Mouse (Mus musculus) thymus, postnatal 36 days (tissue): ENCODE results near the gene Ppard.

ENCODE experiments used
- DNase-seq, 2 experiments: peaks; one replicate each; pipeline ENCODE4 v3.0.0; 2022; ENCODE audit warnings: mixed read lengths in 2 of 2

Ppard gene

DNA sequence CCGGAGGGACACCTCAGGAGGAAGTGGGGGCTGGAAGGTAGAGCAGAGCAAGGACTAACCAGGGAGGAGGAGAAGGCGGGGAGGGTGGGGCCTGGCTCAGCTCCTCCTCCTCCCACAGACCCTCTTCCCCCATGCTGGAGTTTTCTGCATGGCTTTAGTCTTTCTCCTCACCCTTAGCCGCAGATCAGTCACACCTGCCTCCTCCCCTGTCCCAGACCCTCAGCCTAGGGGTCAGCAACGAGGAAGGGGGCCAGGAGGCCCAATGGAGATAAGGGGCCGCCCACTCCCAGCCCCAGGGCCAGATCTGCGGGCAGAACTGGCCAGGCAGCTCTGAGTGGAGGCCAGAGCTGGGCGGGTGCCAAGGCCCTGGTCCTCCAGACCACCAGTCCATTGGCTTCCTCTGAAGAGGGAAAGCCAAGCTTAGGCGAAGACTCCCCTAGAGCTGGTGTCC, 112.8 kb downstream of the Ppard start:
- DNase-seq = no peak

DNA sequence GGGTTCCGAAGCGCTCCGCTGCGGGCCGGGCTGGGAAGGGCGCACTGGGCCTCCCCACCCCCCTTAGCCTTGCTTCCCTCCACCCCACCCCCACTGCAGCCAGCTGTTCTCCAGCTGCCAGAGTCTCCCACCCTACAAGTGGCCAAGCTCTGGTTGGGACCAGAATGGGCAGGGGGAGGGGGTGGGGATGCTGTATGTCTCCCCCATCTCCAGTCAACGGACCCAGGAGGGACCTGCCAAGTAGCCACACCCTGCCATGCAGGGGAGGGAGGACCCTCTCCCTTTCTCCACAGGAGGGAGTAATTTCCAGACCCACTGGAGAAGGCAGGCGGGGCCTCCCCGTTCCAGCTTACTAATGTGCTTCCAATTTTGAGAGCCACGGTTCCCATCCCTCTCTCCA, 113.4 kb downstream of the Ppard start:
- no peak for DNase-seq

DNA sequence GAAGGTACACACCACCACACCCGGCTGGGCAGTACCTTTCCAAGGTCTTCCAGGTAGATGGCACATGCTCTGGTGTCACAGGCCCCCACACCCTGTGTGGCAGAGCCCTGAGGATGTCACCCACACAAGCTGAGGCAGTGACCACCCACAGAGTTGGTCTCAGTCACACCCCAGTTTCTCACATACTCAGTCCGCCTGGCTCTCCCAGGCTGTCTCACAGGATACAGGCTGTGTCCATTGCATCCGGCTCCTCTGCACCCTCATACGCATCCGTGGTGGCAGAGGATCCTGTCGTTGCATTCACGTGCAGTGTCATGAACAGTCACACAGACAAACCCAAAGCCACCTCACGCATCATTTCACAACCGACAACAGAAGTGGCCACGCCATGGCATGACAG, 114.8 kb downstream of the Ppard start:
- no peak for DNase-seq

DNA sequence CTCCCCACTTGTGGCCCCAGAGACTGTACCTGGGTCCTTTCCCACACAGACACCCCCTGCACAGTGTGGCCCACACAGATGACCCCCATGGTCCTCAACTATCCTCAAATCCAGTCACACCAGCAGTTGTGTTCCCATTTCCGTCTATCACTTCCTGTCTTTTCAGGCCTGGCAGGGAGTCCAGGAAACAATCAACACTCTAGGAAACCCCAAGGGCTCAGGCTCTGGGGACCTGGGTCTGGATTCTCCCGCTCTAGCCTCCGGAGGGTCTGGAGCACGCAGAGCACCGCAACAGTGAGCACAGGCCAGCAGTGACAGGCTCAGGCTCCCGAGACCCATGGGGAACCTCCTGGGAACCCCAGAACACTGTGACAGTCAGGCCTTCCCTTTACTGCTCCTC, 115.7 kb downstream of the Ppard start:
- no peak for DNase-seq

DNA sequence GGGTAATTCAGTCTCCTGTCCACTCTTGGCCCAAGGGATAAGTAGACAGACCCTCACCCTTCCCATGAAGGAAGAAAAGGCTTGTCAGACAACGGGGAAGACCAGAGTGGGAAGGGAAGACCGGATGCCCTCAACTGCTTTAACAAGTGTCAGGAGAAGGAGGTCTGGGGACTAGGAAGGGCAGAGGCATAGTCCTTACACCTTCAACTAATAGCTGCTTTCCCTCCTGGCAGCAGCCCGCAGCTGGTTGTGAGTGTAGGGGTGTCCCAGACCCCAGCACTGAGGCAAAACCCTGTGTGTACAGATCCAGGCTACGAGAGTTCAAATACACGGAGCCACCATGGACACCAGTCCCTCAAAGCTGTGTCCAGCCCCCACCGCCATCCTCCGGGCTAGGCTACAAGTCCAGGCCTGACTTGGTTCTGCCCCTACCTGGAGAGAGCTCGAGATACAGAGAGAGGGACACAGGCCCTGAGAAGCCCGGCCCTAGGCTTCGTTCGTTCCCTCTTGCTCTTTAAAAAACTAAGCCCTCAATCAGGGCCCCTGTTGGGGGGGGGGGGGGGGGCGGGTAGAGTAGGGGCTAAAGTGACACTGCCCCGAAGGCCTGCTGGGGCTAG, 116.9 kb downstream of the Ppard start:
- DNase-seq = no peak

DNA sequence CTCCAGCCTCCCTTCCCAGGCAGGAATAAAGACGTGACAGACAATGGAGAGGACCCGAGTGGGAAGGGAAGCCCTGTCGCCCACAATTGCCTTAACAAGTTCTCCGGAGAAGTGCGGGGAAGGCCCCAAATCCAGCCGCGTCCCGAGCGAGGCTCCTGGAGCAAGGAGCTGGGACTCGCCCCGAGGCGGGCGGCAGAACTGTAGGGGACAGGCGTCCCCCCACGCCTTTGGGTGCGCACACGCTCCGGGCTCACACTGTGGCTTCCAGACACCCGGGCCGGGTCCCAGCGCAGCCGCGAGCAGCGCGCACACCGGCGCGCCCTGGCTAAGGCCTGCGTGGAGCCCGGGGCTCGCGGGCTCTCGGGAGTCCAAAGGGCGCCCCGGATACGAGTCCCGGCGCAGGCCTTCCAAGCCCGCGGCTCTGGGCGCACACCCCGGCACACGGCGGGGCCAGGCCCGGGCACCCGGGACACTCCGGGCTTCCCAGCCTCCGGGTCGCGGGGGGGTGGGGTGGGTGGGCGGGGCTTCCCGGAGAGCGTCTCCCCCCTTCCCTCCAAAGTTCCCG, 117.5 kb downstream of the Ppard start:
- peak in 1 of 2 experiments; percentile 45 for DNase-seq

DNA sequence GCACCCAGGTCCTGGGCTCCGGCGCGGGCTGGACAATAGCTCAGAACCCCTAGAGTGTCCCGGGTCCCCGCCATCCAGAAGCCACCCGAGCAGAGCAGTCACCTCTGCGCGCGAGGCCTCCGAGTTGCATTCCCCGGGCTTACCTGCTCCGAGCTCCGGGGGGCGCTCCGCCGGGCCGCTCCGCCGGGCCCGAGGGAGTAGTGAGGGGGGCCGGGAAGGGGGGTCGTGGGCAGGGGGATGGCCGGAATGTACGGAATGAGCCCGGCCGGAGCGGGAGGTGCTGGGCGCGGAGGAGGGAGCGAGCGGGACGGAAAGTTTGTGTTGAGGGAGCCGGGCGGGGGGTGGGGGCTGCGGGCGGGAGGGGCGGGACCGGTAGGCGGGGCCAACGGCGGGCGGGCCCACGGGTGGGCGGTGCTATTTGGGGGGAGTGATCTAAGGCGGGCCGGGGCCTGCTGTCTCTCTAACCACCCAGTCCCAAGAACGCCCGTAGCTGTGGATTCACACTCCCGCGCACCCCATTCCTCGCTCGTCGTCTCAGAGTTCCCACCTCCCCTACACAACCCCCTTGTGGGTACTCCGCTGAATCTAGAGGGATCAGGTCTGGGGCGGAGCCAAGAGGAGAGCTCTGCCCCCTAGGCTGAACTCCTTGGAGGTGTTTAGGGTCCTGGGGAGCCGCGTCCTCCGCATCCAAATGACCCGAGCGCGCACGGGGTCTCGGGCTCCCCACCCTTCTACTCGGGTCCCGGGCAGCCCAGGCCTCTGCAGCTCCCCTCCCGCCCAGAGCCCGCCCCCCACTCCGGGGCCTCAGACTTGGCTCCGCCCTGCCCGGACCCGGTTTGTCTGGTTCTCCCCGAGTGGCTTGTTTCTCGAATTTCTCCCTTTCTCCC, 118.2 kb downstream of the Ppard start, which contains the start of gene Tead3:
TSS of gene Tead3 (minus strand) at position 352 of the 887 bp plus-strand sequence.
- DNase-seq = peak; percentile 76 to 78
